Mouse (Mus musculus) liver, postnatal 0 days (tissue): ENCODE data around the gene Gm20388.

Experiments
- CTCF ChIP-seq: sonication (generic); IDR thresholded peaks from 2 replicates; pipeline ENCODE4 v1.5.1; 2016; ENCODE audit warnings: antibody characterized with exemption, low read depth
- EP300 ChIP-seq: IDR thresholded peaks from 2 replicates; pipeline ENCODE4 v1.6.1; 2016; ENCODE audit warnings: antibody characterized with exemption, low read depth, mild to moderate bottlenecking

GRCm38 (mm10) chr8:121889810-121890785 is 1979.5 kb downstream of the Gm20388 start:
- TF ChIP-seq EP300 (no peak), CTCF (no peak)
